9 mouse cellular contexts compared by ENCODE assay signal in genomic region chr1:120596784-120597183, GRCm38 (mm10). TPM values are rescaled to one million over a fixed set of nuclear protein-coding genes. Genes with fewer than 3 reads are reported as not detected.
DNase-seq lines count a peak whose midpoint lies in the region; ATAC-seq lines count a peak whose summit lies in the region.
"Had no signal": no experiment of that assay in that cellular context is flagged by ENCODE, and none has a peak within 500 bp of the region (broad histone marks: within the 10 kb centered on the region; RNA-seq: fewer than 3 reads in every experiment).

No protein-coding gene starts in this region.

- no peak for DNase-seq in liver, embryonic 11.5 days (ENCODE audit: low spot score)
- no peak for DNase-seq in liver
- no peak for DNase-seq in embryonic facial prominence, embryonic 11.5 days (ENCODE audit: low spot score)
- no peak for DNase-seq in retina, embryonic 14.5 days (ENCODE audit: low spot score)
- no peak for DNase-seq in layer of hippocampus, postnatal 25 days (ENCODE audit: extremely low spot score in 1 of 2, low spot score in 1 of 2)

- no peak overlapping the region for H3K4me3 ChIP-seq in liver, embryonic 11.5 days (ENCODE audit: low read depth, low read length)
- peak overlapping the region; percentile 11; the same call in 1 of the 2 replicates for H3K4me3 ChIP-seq in embryonic facial prominence, embryonic 11.5 days (ENCODE audit: low read depth, low read length)
- H3K4me3 ChIP-seq in intestine, embryonic 16.5 days (ENCODE audit: low read length): peak overlapping the region; percentile 22
- peak overlapping the region; percentile 7; the same call in 1 of the 2 replicates for H3K4me3 ChIP-seq in stomach, embryonic 14.5 days (ENCODE audit: low read depth, low read length)
- H3K4me3 ChIP-seq: liver, embryonic 15.5 days had no signal

- no peak overlapping the region for H3K27ac ChIP-seq in liver, embryonic 11.5 days (ENCODE audit: low read depth, low read length)
- H3K27ac ChIP-seq in embryonic facial prominence, embryonic 11.5 days (replicated peaks; ENCODE audit: low read depth, low read length): no peak overlapping the region
- H3K27ac ChIP-seq in intestine, embryonic 16.5 days (ENCODE audit: low read length): no peak overlapping the region
- no peak overlapping the region for H3K27ac ChIP-seq in stomach, embryonic 14.5 days (ENCODE audit: low read length)
- H3K27ac ChIP-seq: liver, embryonic 15.5 days had no signal

- H3K9ac ChIP-seq in liver, embryonic 11.5 days (ENCODE audit: low read depth, low read length): no peak overlapping the region
- no peak overlapping the region for H3K9ac ChIP-seq in embryonic facial prominence, embryonic 11.5 days (replicated peaks; ENCODE audit: low read length)
- H3K9ac ChIP-seq in intestine, embryonic 16.5 days (ENCODE audit: low read depth, low read length): no peak overlapping the region
- H3K9ac ChIP-seq in stomach, embryonic 14.5 days (replicated peaks; ENCODE audit: low read depth, low read length): no peak overlapping the region
- H3K9ac ChIP-seq: liver, embryonic 15.5 days had no signal

- H3K4me2 ChIP-seq in liver, embryonic 11.5 days: peak overlapping the region; percentile 43
- peak overlapping the region; percentile 26 for H3K4me2 ChIP-seq in embryonic facial prominence, embryonic 11.5 days (ENCODE audit: low read depth, low read length)
- H3K4me2 ChIP-seq in intestine, embryonic 16.5 days (ENCODE audit: low read depth, low read length): peak overlapping the region; percentile 33
- peak overlapping the region; percentile 8; the same call in 1 of the 2 replicates for H3K4me2 ChIP-seq in stomach, embryonic 14.5 days (replicated peaks; ENCODE audit: low read depth, low read length)
- H3K4me2 ChIP-seq: liver, embryonic 15.5 days had no signal

- under 1% methylated on average over 19 of the region's 19 CpGs for WGBS in liver, embryonic 11.5 days
- under 1% methylated on average over 19 of the region's 19 CpGs for WGBS in embryonic facial prominence, embryonic 11.5 days
- under 1% methylated on average over 19 of the region's 19 CpGs for WGBS in intestine, embryonic 16.5 days
- under 1% methylated on average over 19 of the region's 19 CpGs for WGBS in stomach, embryonic 14.5 days

- no peak for ATAC-seq in liver, embryonic 11.5 days (replicated peaks; ENCODE audit: low FRiP score)
- no peak for ATAC-seq in embryonic facial prominence, embryonic 11.5 days (replicated peaks; ENCODE audit: insufficient number of reproducible peaks, low FRiP score, low TSS enrichment, low read depth)
- 0 out of 2 replicates have a peak, but pooled peaks have one; percentile 31 for ATAC-seq in intestine, embryonic 16.5 days
- ATAC-seq in stomach, embryonic 14.5 days (ENCODE audit: insufficient number of reproducible peaks, insufficient read depth, low FRiP score, low read depth): no peak; the same call in 1 of the 2 replicates

- peaks cover 100% of the 10 kb centered on the region for H3K27me3 ChIP-seq in liver, embryonic 11.5 days (replicated peaks; ENCODE audit: control insufficient read depth, insufficient read depth, low read length)
- peaks cover 75% of the 10 kb centered on the region for H3K27me3 ChIP-seq in embryonic facial prominence, embryonic 11.5 days (ENCODE audit: control insufficient read depth, insufficient read depth, low read length)
- H3K27me3 ChIP-seq in intestine, embryonic 16.5 days (replicated peaks; ENCODE audit: control insufficient read depth, insufficient read depth, low read length): peaks cover 95% of the 10 kb centered on the region
- peaks cover 83% of the 10 kb centered on the region for H3K27me3 ChIP-seq in stomach, embryonic 14.5 days (ENCODE audit: control insufficient read depth, insufficient read depth, low read length)

- H3K4me1 ChIP-seq in liver, embryonic 11.5 days (replicated peaks; ENCODE audit: control insufficient read depth, insufficient read depth, low read length): no peaks in the 10 kb centered on the region
- no peaks in the 10 kb centered on the region; the same call in 1 of the 2 replicates for H3K4me1 ChIP-seq in embryonic facial prominence, embryonic 11.5 days (ENCODE audit: control insufficient read depth, insufficient read depth, low read length)
- no peaks in the 10 kb centered on the region; the same call in 1 of the 2 replicates for H3K4me1 ChIP-seq in intestine, embryonic 16.5 days (ENCODE audit: control insufficient read depth, insufficient read depth, low read length)
- H3K4me1 ChIP-seq in stomach, embryonic 14.5 days (ENCODE audit: control insufficient read depth, insufficient read depth, low read length): no peaks in the 10 kb centered on the region
- H3K4me1 ChIP-seq: liver, embryonic 15.5 days had no signal

- no peaks in the 10 kb centered on the region for H3K9me3 ChIP-seq in liver, embryonic 11.5 days (ENCODE audit: control insufficient read depth, low read length)
- no peaks in the 10 kb centered on the region for H3K9me3 ChIP-seq in embryonic facial prominence, embryonic 11.5 days (replicated peaks; ENCODE audit: control insufficient read depth, low read length)
- no peaks in the 10 kb centered on the region for H3K9me3 ChIP-seq in intestine, embryonic 16.5 days (ENCODE audit: control insufficient read depth, low read length)
- no peaks in the 10 kb centered on the region for H3K9me3 ChIP-seq in stomach, embryonic 14.5 days (ENCODE audit: control insufficient read depth, low read depth, low read length)
- H3K9me3 ChIP-seq: liver, embryonic 15.5 days had no signal

- no peaks in the 10 kb centered on the region for H3K36me3 ChIP-seq in liver, embryonic 11.5 days (ENCODE audit: control insufficient read depth, insufficient read depth, low read length)
- H3K36me3 ChIP-seq in embryonic facial prominence, embryonic 11.5 days (replicated peaks; ENCODE audit: control insufficient read depth, insufficient read depth, low read depth, low read length): no peaks in the 10 kb centered on the region
- H3K36me3 ChIP-seq in intestine, embryonic 16.5 days (ENCODE audit: control insufficient read depth, insufficient read depth, low read length): no peaks in the 10 kb centered on the region
- no peaks in the 10 kb centered on the region for H3K36me3 ChIP-seq in stomach, embryonic 14.5 days (ENCODE audit: control insufficient read depth, insufficient read depth, low read length)
- H3K36me3 ChIP-seq: liver, embryonic 15.5 days had no signal

RNA-seq across cellular contexts. Expression of gene En1, which starts 5.4 kb away (rescaled TPM):
- polyA plus RNA-seq in liver, embryonic 11.5 days (2014; fragmentation: Nextera tagmentation; extraction: Ambion mirVana): 0.57 and 1.1 TPM in 2 replicates
- 1.0 and 1.4 TPM in 2 replicates for polyA plus RNA-seq in embryonic facial prominence, embryonic 11.5 days (2014; fragmentation: Nextera tagmentation; extraction: Ambion mirVana)
- polyA plus RNA-seq in intestine, embryonic 16.5 days (2015; fragmentation: Nextera tagmentation; extraction: Ambion mirVana): not detected in 2 replicates
- polyA plus RNA-seq in stomach, embryonic 14.5 days (2014; fragmentation: Nextera tagmentation; extraction: Ambion mirVana): not detected in 2 replicates
- under 1 TPM in 1 of 2 experiments, not detected in 1; 0.14 TPM for total RNA-seq in layer of hippocampus, postnatal 25 days (2021)
- total RNA-seq: adrenal gland, postnatal 14 days had no signal
- polyA plus RNA-seq: liver, embryonic 15.5 days had no signal
